Mouse (Mus musculus) liver, embryonic 11.5 days (tissue): Measurements from ENCODE around the gene Dnajc30. TPM values are rescaled to one million over a fixed set of nuclear protein-coding genes. Genes with fewer than 3 reads are reported as not detected.

Source experiments
- ATAC-seq: fragments of 200-750 bp; cut with Nextera tagmentation; replicated peaks from 2 replicates; pipeline ENCODE4 v1.8.0; 2017; ENCODE audit warnings: moderate number of reproducible peaks, mild to moderate bottlenecking, moderate TSS enrichment, moderate library complexity; ENCODE audit not compliant: low FRiP score
- DNase-seq: peaks from one replicate; pipeline ENCODE4 v3.0.0-alpha.2; 2017; ENCODE audit warnings: low spot score
- H3K27ac ChIP-seq: fragments of 300-500 bp; sonication (generic); 2 replicates; pipeline ENCODE4 v1.5.1; 2014; ENCODE audit warnings: mild to moderate bottlenecking, low read depth, low read length, control low read depth
- H3K27me3 ChIP-seq: fragments of 300-500 bp; sonication (generic); replicated peaks from 2 replicates; pipeline ENCODE4 v1.6.1; 2014; ENCODE audit warnings: low read length, mixed read lengths; ENCODE audit not compliant: control insufficient read depth, insufficient read depth
- H3K36me3 ChIP-seq: fragments of 300-500 bp; sonication (generic); 2 replicates; pipeline ENCODE4 v1.6.1; 2014; ENCODE audit warnings: mild to moderate bottlenecking, low read length, moderate library complexity, mixed read lengths; ENCODE audit not compliant: control insufficient read depth, insufficient read depth
- H3K4me1 ChIP-seq: fragments of 300-500 bp; sonication (generic); replicated peaks from 2 replicates; pipeline ENCODE4 v1.6.1; 2014; ENCODE audit warnings: low read length, mixed read lengths; ENCODE audit not compliant: control insufficient read depth, insufficient read depth
- H3K4me2 ChIP-seq: fragments of 300-500 bp; sonication (generic); 2 replicates; pipeline ENCODE4 v1.6.1; 2014; ENCODE audit warnings: mild to moderate bottlenecking, control low read depth, moderate library complexity
- H3K4me3 ChIP-seq: fragments of 300-500 bp; sonication (generic); 2 replicates; pipeline ENCODE4 v1.5.1; 2014; ENCODE audit warnings: low read depth, low read length, control low read depth
- H3K9ac ChIP-seq: fragments of 300-500 bp; sonication (generic); 2 replicates; pipeline ENCODE4 v1.6.1; 2014; ENCODE audit warnings: low read depth, low read length, control low read depth
- H3K9me3 ChIP-seq: fragments of 300-500 bp; sonication (generic); 2 replicates; pipeline ENCODE4 v1.6.1; 2016; ENCODE audit warnings: low read length, inconsistent platforms, mixed read lengths; ENCODE audit not compliant: control insufficient read depth
- WGBS: fragments of 180-500 bp; shearing (Covaris S2); extraction: QIAGEN DNeasy Blood & Tissue Kit; methylation state at CpG from one replicate; pipeline ENCODE4 v1.1.7; 2014; 5-methylcytosine and 5-hydroxymethylcytosine counted together
- polyA plus RNA-seq: library from polyadenylated mRNA; unstranded; fragments of >200 nt; fragmentation: Nextera tagmentation; extraction: Ambion mirVana; gene quantifications from 2 replicates; pipeline ENCODE4 v1.2.1, GENCODE M21; 2014

Dnajc30 gene
- polyA plus RNA-seq, 1 experiment from 2014 or later, result 27.2 TPM

DNA sequence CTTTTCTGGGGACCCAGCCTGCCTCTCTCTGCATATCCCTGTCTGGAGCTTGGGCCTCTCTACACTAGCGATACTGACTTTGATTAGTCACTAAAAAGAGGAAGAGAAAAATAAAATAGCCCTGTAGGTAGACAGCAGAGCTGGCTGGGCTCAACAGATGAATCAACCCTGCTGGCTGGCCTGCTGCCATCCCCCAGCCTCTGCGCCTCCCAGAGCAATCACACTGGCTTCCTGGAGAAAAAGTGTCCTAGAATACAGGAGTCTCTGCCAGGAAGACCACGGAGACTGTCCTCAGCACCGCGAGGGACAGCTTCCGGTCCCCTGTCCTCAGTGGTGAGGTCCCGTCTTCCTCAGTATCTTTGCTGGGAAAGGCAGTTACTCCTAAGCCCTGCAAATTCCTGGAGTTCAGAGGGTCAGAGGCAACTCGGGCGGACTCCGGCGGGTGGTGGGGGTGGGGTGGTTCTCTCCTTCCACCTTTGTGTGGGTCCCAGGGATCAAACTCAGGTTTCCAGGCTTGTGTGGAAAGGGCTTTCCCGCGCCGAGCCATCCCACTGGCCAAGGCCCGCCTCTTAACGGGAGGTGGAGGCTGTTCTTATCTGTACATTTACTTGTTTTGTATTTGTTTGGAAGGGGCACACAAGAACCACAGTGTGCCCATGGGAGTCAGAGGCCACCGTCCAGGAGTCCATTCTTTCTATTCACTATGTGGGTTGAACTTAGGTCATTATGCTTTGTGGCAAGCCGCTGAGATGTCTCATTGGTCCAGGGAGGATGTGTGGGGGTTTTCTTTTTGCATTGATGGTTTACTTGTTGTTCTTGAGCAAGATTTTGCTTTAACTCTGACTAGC, 34.8 kb upstream of the Dnajc30 start:
- Histone ChIP-seq H3K27me3 (no peaks in the 10 kb centered on the region; the same call in 1 of the 2 replicates), H3K4me2 (peak overlapping the region; percentile 38), H3K4me3 (no peak overlapping the region), H3K9ac (0 out of 2 replicates have a peak overlapping the region, but pooled peaks have one; percentile 16), H3K27ac (peak overlapping the region; percentile 61; the same call in 1 of the 2 replicates), H3K36me3 (no peaks in the 10 kb centered on the region), H3K4me1 (peaks cover 32% of the 10 kb centered on the region), H3K9me3 (no peaks in the 10 kb centered on the region)
- ATAC-seq (peak; percentile 24; the same call in 1 of the 2 replicates), DNase-seq (no peak)
- WGBS, result 39% methylated on average over 18 of the region's 18 CpGs

- Histone ChIP-seq H3K4me2 (no peak overlapping the region), H3K4me3 (no peak overlapping the region), H3K9me3 (0 out of 2 replicates have a peak, but pooled peaks cover 5% of the 10 kb centered on the region), H3K27ac (no peak overlapping the region), H3K9ac (no peak overlapping the region), H3K4me1 (peaks cover 12% of the 10 kb centered on the region), H3K27me3 (no peaks in the 10 kb centered on the region), H3K36me3 (no peaks in the 10 kb centered on the region)
- no peak for ATAC-seq
- 84% methylated on average over 5 of the region's 5 CpGs for WGBS
- DNase-seq, result no peak
Observed at GRCm38 (mm10) chr5:135032581-135032980, 31.4 kb upstream of the Dnajc30 start.

DNA sequence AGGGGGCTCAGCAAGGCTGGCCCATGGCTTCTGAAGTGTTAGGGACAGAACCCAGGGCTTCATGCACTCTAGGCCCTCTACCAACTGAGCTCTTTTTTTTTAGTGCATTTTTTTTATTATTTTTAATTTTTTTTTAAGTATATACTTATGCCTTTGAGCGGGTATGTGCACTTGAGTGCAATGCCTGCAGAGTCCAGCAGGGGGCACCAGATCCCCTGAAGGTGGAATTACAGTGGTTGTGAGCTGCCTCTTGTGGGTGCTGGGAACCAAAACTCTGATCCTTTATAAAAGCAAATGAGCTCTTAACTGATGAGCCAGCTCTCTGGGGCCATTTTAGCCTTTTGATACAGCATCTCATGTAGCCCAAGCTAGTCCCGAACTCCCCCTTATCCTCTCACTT, 29.4 kb upstream of the Dnajc30 start:
- no peak overlapping the region for H3K27ac ChIP-seq
- no peak overlapping the region for H3K9ac ChIP-seq
- no peaks in the 10 kb centered on the region for H3K36me3 ChIP-seq
- H3K4me1 ChIP-seq, result peaks cover 4% of the 10 kb centered on the region
- DNase-seq, result no peak
- ATAC-seq, result no peak
- 0 out of 2 replicates have a peak, but pooled peaks cover 5% of the 10 kb centered on the region for H3K9me3 ChIP-seq
- WGBS, result 89% methylated on average over 2 of the region's 2 CpGs
- no peak overlapping the region for H3K4me2 ChIP-seq
- H3K4me3 ChIP-seq, result no peak overlapping the region
- no peaks in the 10 kb centered on the region for H3K27me3 ChIP-seq

GRCm38 (mm10) chr5:135035608-135036359, 28.2 kb upstream of the Dnajc30 start:
- H3K4me1 ChIP-seq, result peaks cover 16% of the 10 kb centered on the region
- 0 out of 2 replicates have a peak, but pooled peaks cover 5% of the 10 kb centered on the region for H3K9me3 ChIP-seq
- no peaks in the 10 kb centered on the region for H3K36me3 ChIP-seq
- H3K4me2 ChIP-seq, result no peak overlapping the region
- H3K9ac ChIP-seq, result no peak overlapping the region
- 0 out of 2 replicates have a peak, but pooled peaks have one; percentile 35 for ATAC-seq
- H3K27ac ChIP-seq, result no peak overlapping the region
- no peaks in the 10 kb centered on the region for H3K27me3 ChIP-seq
- DNase-seq, result no peak
- H3K4me3 ChIP-seq, result no peak overlapping the region
- WGBS, result 58% methylated on average over 18 of the region's 18 CpGs

GRCm38 (mm10) chr5:135037946-135038345, 26.1 kb upstream of the Dnajc30 start:
- 0 out of 2 replicates have a peak, but pooled peaks cover 5% of the 10 kb centered on the region for H3K9me3 ChIP-seq
- no peak overlapping the region for H3K27ac ChIP-seq
- no peak overlapping the region for H3K9ac ChIP-seq
- DNase-seq (no peak), ATAC-seq (no peak)
- 88% methylated on average over 3 of the region's 3 CpGs for WGBS
- H3K36me3 ChIP-seq, result no peaks in the 10 kb centered on the region
- peaks cover 31% of the 10 kb centered on the region for H3K4me1 ChIP-seq
- H3K4me3 ChIP-seq, result no peak overlapping the region
- H3K27me3 ChIP-seq, result no peaks in the 10 kb centered on the region
- no peak overlapping the region for H3K4me2 ChIP-seq

- H3K9me3 ChIP-seq, result 0 out of 2 replicates have a peak, but pooled peaks cover 2% of the 10 kb centered on the region
- DNase-seq (no peak), ATAC-seq (no peak)
- peaks cover 31% of the 10 kb centered on the region for H3K4me1 ChIP-seq
- peak overlapping the region; percentile 47; the same call in 1 of the 2 replicates for H3K4me2 ChIP-seq
- H3K27ac ChIP-seq, result no peak overlapping the region
- no peak overlapping the region for H3K4me3 ChIP-seq
- WGBS, result 59% methylated on average over 9 of the region's 9 CpGs
- H3K36me3 ChIP-seq, result no peaks in the 10 kb centered on the region
- no peaks in the 10 kb centered on the region for H3K27me3 ChIP-seq
- H3K9ac ChIP-seq, result no peak overlapping the region
Observed at GRCm38 (mm10) chr5:135039541-135039940, 24.5 kb upstream of the Dnajc30 start.

DNA sequence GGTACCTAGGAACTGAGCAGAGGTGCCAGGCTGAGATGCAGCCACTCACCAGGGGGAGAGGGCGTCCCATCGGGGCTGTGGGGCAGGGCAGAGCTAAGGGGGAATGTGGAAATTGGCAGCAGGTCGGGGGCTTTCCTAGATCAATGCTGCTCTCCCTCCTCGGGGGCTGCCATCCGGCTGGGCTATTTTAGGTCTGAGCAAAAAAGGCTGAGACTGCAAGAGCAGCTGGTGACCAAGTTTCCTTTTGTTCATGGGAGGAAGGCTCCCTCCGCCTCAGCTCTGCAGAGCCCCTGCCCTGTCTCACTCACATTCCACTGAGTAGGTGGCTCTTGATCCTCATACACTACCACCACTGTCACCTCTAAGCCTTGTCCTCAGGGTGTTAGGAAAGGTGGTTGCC, 23.9 kb upstream of the Dnajc30 start:
- Histone ChIP-seq H3K36me3 (peaks cover 2% of the 10 kb centered on the region; the same call in 1 of the 2 replicates), H3K9me3 (no peaks in the 10 kb centered on the region), H3K4me2 (peak overlapping the region; percentile 47), H3K4me1 (peaks cover 31% of the 10 kb centered on the region), H3K9ac (peak overlapping the region; percentile 57; the same call in 1 of the 2 replicates), H3K27ac (peak overlapping the region; percentile 36; the same call in 1 of the 2 replicates), H3K4me3 (no peak overlapping the region), H3K27me3 (no peaks in the 10 kb centered on the region)
- no peak for DNase-seq
- no peak for ATAC-seq
- 59% methylated on average over 6 of the region's 6 CpGs for WGBS

DNA sequence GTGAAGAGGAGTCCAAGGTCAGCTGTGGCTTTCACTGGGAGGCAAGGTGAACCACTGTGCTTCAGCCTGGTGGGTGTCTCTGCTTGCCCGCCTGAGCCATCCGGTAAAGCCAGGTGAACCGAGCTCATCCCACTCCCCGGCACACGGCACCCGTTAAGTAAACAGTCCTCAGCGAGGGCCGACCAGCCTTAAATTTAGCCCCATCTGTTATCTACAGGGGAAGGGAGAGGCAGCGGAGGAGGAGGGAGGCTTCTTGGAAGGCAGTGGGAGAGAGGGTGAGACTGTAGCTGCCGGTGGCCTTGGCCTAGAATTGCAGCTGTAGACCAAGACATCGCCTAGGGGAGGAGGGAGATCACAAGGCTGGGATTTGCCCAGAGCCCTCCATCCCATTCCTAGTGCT, 23.2 kb upstream of the Dnajc30 start:
- Histone ChIP-seq H3K4me1 (peaks cover 31% of the 10 kb centered on the region), H3K36me3 (peaks cover 3% of the 10 kb centered on the region; the same call in 1 of the 2 replicates), H3K27ac (peak overlapping the region; percentile 36), H3K27me3 (no peaks in the 10 kb centered on the region), H3K9ac (peak overlapping the region; percentile 57), H3K9me3 (no peaks in the 10 kb centered on the region), H3K4me3 (0 out of 2 replicates have a peak overlapping the region, but pooled peaks have one; percentile 3), H3K4me2 (peak overlapping the region; percentile 47)
- DNase-seq (no peak), ATAC-seq (peak; percentile 42; the same call in 1 of the 2 replicates)
- 29% methylated on average over 11 of the region's 11 CpGs for WGBS
